Mouse (Mus musculus): ENCODE data around the gene Klhdc7b. TPM values are rescaled to one million over a fixed set of nuclear protein-coding genes. Genes with fewer than 3 reads are reported as not detected.

Gene Klhdc7b
- polyA plus RNA-seq, 1 experiment from 2014 or later = not detected

GRCm38 (mm10) chr15:89396883-89397282, 12.2 kb downstream of the Klhdc7b start:
- 88% methylated on average over 4 of the region's 4 CpGs for WGBS
- no peak overlapping the region for H3K4me3 ChIP-seq (replicated peaks; ENCODE audit: low read depth, low read length)
- H3K36me3 ChIP-seq (ENCODE audit: insufficient read depth, low read length) = no peaks in the 10 kb centered on the region

GRCm38 (mm10) chr15:89398146-89398545, 13.4 kb downstream of the Klhdc7b start:
- Histone ChIP-seq H3K27ac (no peak overlapping the region), H3K36me3 (ENCODE audit: insufficient read depth, low read length) (no peaks in the 10 kb centered on the region), H3K4me2 (ENCODE audit: low read length) (no peak overlapping the region), H3K9me3 (replicated peaks; ENCODE audit: low read length) (no peaks in the 10 kb centered on the region), H3K4me3 (replicated peaks; ENCODE audit: low read depth, low read length) (no peak overlapping the region), H3K4me1 (replicated peaks; ENCODE audit: insufficient read depth, low read length) (no peaks in the 10 kb centered on the region), H3K9ac (ENCODE audit: low read depth, low read length) (no peak overlapping the region), H3K27me3 (ENCODE audit: insufficient read depth, low read length) (no peaks in the 10 kb centered on the region)
- ATAC-seq (replicated peaks; ENCODE audit: low FRiP score, low read depth) (no peak), DNase-seq (ENCODE audit: low spot score) (no peak)
- TF ChIP-seq CTCF (IDR thresholded peaks at IDR 0.05; ENCODE audit: low read depth) = no peak
- 85% methylated on average over 2 of the region's 2 CpGs for WGBS

More at GRCm38 (mm10) chr15:89396883-89397282, 12.2 kb downstream of the Klhdc7b start:
- H3K9me3 ChIP-seq (replicated peaks; ENCODE audit: low read length) = no peaks in the 10 kb centered on the region
- TF ChIP-seq CTCF (IDR thresholded peaks at IDR 0.05; ENCODE audit: low read depth) = no peak
- no peak for ATAC-seq (replicated peaks; ENCODE audit: low FRiP score, low read depth)
- no peak overlapping the region for H3K9ac ChIP-seq (ENCODE audit: low read depth, low read length)
- no peak for DNase-seq (ENCODE audit: low spot score)
- no peaks in the 10 kb centered on the region for H3K27me3 ChIP-seq (ENCODE audit: insufficient read depth, low read length)
- no peak overlapping the region for H3K27ac ChIP-seq
- no peaks in the 10 kb centered on the region for H3K4me1 ChIP-seq (replicated peaks; ENCODE audit: insufficient read depth, low read length)
- no peak overlapping the region for H3K4me2 ChIP-seq (ENCODE audit: low read length)

- Histone ChIP-seq H3K9ac (ENCODE audit: low read depth, low read length) (no peak overlapping the region), H3K36me3 (ENCODE audit: insufficient read depth, low read length) (no peaks in the 10 kb centered on the region), H3K27ac (no peak overlapping the region), H3K9me3 (replicated peaks; ENCODE audit: low read length) (no peaks in the 10 kb centered on the region), H3K4me2 (ENCODE audit: low read length) (no peak overlapping the region), H3K27me3 (ENCODE audit: insufficient read depth, low read length) (no peaks in the 10 kb centered on the region), H3K4me1 (replicated peaks; ENCODE audit: insufficient read depth, low read length) (no peaks in the 10 kb centered on the region), H3K4me3 (replicated peaks; ENCODE audit: low read depth, low read length) (no peak overlapping the region)
- no peak for TF ChIP-seq CTCF (IDR thresholded peaks at IDR 0.05; ENCODE audit: low read depth)
- ATAC-seq (replicated peaks; ENCODE audit: low FRiP score, low read depth) (no peak), DNase-seq (ENCODE audit: low spot score) (no peak)
- 30% methylated on average over 1 of the region's 1 CpGs for WGBS
Measured at GRCm38 (mm10) chr15:89399716-89400115, 15.0 kb downstream of the Klhdc7b start.

- H3K9me3 ChIP-seq (replicated peaks; ENCODE audit: low read length) = no peaks in the 10 kb centered on the region
- no peak for DNase-seq (ENCODE audit: low spot score)
- WGBS = 87% methylated on average over 1 of the region's 1 CpGs
- no peak overlapping the region for H3K4me2 ChIP-seq (ENCODE audit: low read length)
- H3K4me3 ChIP-seq (replicated peaks; ENCODE audit: low read depth, low read length) = no peak overlapping the region
- H3K9ac ChIP-seq (ENCODE audit: low read depth, low read length) = no peak overlapping the region
- H3K27ac ChIP-seq = no peak overlapping the region
- H3K36me3 ChIP-seq (ENCODE audit: insufficient read depth, low read length) = no peaks in the 10 kb centered on the region
- H3K4me1 ChIP-seq (replicated peaks; ENCODE audit: insufficient read depth, low read length) = no peaks in the 10 kb centered on the region
- ATAC-seq (replicated peaks; ENCODE audit: low FRiP score, low read depth) = no peak
- TF ChIP-seq CTCF (IDR thresholded peaks at IDR 0.05; ENCODE audit: low read depth) = no peak
- no peaks in the 10 kb centered on the region for H3K27me3 ChIP-seq (ENCODE audit: insufficient read depth, low read length)
Measured at GRCm38 (mm10) chr15:89402471-89402870, 17.8 kb downstream of the Klhdc7b start.

GRCm38 (mm10) chr15:89404831-89405623, 20.3 kb downstream of the Klhdc7b start:
- H3K4me1 ChIP-seq (replicated peaks; ENCODE audit: insufficient read depth, low read length) = no peaks in the 10 kb centered on the region
- 78% methylated on average over 10 of the region's 10 CpGs for WGBS
- no peaks in the 10 kb centered on the region for H3K36me3 ChIP-seq (ENCODE audit: insufficient read depth, low read length)
- ATAC-seq (replicated peaks; ENCODE audit: low FRiP score, low read depth) (no peak), DNase-seq (ENCODE audit: low spot score) (no peak)
- no peaks in the 10 kb centered on the region for H3K9me3 ChIP-seq (replicated peaks; ENCODE audit: low read length)
- H3K9ac ChIP-seq (ENCODE audit: low read depth, low read length) = no peak overlapping the region
- TF ChIP-seq CTCF (IDR thresholded peaks at IDR 0.05; ENCODE audit: low read depth) = no peak
- H3K4me3 ChIP-seq (replicated peaks; ENCODE audit: low read depth, low read length) = no peak overlapping the region
- no peaks in the 10 kb centered on the region for H3K27me3 ChIP-seq (ENCODE audit: insufficient read depth, low read length)
- no peak overlapping the region for H3K4me2 ChIP-seq (ENCODE audit: low read length)
- H3K27ac ChIP-seq = no peak overlapping the region

- H3K27me3 ChIP-seq (ENCODE audit: insufficient read depth, low read length) = no peaks in the 10 kb centered on the region
- no peaks in the 10 kb centered on the region for H3K36me3 ChIP-seq (ENCODE audit: insufficient read depth, low read length)
- no peak for ATAC-seq (replicated peaks; ENCODE audit: low FRiP score, low read depth)
- no peak overlapping the region for H3K27ac ChIP-seq
- TF ChIP-seq CTCF (IDR thresholded peaks at IDR 0.05; ENCODE audit: low read depth) = no peak
- H3K9me3 ChIP-seq (replicated peaks; ENCODE audit: low read length) = no peaks in the 10 kb centered on the region
- H3K4me3 ChIP-seq (replicated peaks; ENCODE audit: low read depth, low read length) = no peak overlapping the region
- H3K4me1 ChIP-seq (replicated peaks; ENCODE audit: insufficient read depth, low read length) = no peaks in the 10 kb centered on the region
- no peak overlapping the region for H3K9ac ChIP-seq (ENCODE audit: low read depth, low read length)
- H3K4me2 ChIP-seq (ENCODE audit: low read length) = no peak overlapping the region
- DNase-seq (ENCODE audit: low spot score) = no peak
Measured at GRCm38 (mm10) chr15:89406691-89407090, 22.0 kb downstream of the Klhdc7b start.
